Mouse (Mus musculus) neutrophil, adult 5-6 weeks (primary cell): ENCODE data around the gene Oscar. TPM values are rescaled to one million over a fixed set of nuclear protein-coding genes. Genes with fewer than 3 reads are reported as not detected.
"Not testable (repeated sequence)": the region's sequence is repeated elsewhere in the genome, so short reads cannot be mapped to it uniquely, and the experiment has no call there.

ENCODE experiments used
- ATAC-seq: fragments of 151-379, 151-347 bp; 2 replicates; pipeline ENCODE4 v1.8.0; 2017; ENCODE audit warnings: mild to moderate bottlenecking, moderate TSS enrichment; ENCODE audit not compliant: insufficient number of reproducible peaks, poor library complexity, low FRiP score, severe bottlenecking; ENCODE audit errors: extremely low read depth
- total RNA-seq: library from RNA; stranded (forward); fragments of 200-1000 nt; gene quantifications from 2 replicates; pipeline ENCODE4 v1.2.3, GENCODE M21; 2017

Gene Oscar
- total RNA-seq, 1 experiment from 2014 or later: not detected

DNA sequence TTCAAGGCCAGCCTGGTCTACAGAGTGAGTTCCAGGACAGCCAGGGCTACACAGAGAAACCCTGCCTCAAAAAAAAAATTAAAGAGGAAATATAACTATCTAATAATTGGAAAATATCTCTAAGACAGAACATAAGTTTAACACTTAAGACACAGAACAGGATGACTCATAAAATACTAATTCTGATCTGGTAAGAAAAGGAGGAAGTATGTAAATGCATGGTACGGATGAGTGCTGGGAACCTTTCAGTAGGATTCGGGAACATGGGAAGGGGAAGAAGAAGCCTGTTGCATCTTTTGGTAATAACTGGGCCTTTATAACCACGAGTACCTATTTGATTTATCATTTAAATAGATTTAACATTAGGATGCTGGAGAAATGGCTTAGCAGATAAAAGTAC, 1.9 kb downstream of the Oscar start:
- no peak for ATAC-seq

DNA sequence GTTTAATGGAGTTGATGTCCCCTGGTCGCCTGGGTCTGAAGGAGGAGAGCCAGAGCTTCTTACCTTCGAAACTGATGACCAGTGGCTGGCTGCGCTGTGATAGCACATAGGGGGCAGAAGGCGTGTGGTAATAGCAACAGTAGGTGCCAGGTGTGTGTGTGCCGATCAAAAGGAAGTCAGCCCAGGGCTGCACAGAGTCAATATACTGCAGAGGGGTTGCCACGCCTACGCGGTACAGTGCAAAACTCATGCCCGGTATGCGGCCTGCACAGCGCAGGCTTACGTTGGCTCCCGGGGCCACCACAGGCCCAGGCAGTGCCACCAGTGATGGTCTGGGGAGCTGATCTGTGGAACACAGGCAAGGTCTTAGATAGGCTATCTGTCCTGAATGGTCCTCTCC, 5.0 kb downstream of the Oscar start:
- ATAC-seq: no peak

DNA sequence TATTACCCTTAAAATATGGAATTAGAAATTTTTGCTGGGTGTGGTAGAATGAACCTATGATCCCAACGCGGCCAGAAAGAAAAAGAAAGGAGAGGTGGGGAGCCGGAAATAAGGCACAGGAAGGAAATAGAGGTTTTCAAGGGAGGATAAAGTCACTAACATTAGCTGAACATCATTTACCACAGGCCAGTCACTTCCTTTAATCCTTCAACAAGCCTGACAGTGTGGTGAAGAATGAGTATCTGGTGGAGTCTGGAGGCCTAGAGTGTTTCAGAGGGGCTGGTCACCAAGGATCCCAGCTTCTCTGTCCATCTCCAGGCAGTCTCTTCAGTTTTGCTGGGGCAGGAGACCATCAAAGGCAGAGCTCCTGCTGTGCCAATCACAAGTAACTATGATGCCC, 5.5 kb downstream of the Oscar start:
- ATAC-seq: no peak

DNA sequence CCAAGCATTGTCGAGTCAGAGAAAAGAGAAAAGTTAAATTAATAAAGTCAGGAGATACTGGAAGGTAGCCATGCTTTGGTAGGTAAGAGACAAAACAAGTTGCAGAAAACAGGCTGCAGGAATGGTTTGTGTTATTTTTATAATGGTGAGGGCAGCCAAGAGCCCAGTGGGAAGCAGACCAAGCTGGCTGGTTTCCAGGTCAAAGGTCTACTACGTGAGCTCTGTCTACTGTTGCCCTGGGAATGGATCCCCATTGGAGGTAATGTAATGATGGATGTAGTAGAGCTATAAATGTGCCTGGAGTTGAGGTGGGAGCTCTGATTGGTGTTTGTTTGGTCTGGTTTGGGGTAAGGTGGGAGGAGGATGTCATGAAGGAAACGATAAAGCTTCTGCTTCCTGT, 6.9 kb downstream of the Oscar start:
- ATAC-seq: no peak

DNA sequence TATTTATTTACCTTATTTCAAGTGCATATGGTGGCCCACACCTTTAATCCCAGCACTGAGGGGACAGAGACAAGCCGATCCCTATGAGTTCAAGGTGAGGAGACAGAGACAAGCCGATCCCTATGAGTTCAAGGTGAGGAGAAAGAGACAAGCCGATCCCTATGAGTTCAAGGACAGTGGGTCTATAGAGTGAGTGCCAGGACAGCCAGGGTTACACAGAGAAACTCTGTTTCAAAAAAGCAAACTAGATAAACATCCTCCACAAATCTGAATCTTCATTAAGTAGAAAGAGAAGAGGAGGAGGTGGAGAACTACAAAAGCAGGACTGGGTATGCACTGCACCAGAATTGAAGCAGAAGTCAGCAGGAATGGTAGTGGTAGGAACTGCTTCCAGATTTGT, 7.3 kb downstream of the Oscar start:
- no peak for ATAC-seq

DNA sequence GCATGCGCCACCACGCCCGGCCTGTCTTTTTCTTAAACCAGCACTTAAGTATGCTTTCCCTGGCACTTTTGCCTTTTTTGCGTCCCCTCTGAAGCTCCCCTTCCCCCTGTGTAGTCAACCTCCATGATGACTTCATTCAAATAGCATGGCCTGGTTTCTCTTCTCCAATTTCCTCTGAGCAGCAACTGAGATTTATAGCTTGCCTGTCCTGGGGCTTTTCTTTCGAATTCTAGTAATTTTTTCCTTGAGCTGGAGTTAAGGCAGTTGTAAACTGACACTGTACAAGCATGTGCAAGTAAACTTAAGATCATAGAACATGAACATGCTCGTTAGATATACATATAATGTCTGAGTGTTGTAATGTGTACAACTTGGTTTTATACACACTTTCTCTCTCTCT, 8.6 kb downstream of the Oscar start:
- ATAC-seq: no peak

DNA sequence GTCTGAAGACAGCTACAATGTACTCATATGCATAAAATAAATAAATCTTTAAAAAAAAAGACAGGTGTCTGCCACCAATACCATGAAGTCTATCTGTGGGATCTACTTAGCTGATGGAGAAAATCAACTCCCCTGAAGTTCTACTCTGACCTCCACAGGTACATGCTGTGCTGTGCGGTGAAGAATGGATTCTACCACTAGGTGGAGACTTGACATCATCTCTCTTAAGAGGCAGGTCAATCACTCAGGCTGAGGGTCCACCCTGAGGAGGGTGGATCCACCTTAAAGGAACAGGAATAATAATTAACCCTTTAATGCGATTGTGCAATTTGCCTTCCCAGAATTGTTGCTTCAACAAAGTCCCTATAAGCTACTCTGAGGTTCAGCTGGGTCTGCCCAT, 9.2 kb downstream of the Oscar start:
- ATAC-seq: peak; percentile 44; the same call in 1 of the 2 replicates

DNA sequence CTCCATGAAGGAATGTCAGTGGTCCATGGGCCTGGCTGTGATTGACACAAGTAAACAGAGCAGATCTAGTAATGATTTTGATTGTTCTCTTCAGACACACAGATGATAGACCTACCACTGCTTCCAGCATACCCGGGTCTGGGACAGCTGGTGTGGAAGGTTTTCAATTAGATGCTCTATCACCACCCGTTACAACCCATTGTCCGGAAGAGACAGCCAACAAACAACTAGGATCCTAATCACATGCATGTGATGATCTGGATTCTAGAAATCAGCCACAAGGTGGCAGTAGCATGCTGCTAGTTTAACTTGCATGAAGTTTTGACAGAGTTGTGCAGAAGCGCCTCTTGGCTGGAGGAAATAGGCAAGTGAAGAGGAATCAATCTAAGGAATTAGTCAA, 14.8 kb downstream of the Oscar start:
- peak; percentile 90 for ATAC-seq

DNA sequence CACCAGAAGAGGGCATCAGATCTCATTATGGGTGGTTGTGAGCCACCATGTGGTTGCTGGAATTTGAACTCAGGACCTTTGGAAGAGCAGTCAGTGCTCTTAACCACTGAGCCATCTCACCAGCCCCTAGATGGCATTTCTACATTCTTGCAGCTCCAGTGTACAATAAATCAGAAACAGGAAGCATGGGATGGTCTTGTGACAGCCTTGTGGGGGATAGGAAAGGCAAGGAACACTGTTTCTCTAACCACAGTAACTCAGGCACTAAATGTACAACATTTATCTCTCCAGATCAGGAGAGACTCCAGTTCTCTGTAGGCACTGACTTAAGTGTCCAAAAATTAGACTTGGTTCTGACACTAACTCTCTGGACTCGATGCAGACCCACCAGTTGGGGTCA, 18.2 kb downstream of the Oscar start:
- ATAC-seq: not testable (repeated sequence)

DNA sequence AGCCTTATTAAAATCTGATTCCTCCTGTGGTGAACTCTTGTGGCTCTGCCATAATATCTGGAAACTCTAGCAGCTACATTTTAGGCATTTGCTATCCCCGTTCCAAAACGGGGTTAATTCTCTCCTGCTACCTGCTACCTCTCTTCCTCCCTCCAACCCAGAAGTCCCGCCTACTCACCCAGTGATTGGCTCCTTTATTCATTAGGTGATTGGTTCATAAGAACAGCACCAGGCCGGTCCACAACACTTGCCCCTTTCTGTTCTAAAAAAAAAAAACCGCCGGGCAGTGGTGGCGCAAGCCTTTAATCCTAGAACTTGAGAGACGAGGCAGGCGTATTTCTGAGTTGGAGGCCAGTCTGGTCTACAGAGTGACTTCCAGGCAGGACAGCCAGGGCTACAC, 20.8 kb downstream of the Oscar start:
- peak; percentile 44 for ATAC-seq

DNA sequence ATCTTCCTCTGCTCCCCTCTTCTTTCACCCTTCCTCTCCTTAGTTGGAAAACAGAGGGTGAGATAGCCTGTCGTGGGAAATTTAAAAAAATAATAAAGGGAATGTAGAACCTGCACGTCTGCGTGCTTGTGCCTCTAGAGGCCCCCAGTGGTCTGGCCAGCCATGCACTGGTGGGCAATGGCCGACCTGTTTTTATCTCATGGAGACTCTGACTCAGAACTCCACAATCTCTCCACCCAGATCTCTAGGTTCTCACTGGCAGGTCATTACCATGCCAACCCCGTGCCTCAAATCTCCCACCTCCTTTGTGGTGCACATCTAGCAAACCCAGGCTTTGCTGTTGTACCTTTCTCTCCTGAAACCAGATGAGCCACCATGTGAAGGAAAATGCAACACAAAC, 21.3 kb downstream of the Oscar start:
- no peak for ATAC-seq

DNA sequence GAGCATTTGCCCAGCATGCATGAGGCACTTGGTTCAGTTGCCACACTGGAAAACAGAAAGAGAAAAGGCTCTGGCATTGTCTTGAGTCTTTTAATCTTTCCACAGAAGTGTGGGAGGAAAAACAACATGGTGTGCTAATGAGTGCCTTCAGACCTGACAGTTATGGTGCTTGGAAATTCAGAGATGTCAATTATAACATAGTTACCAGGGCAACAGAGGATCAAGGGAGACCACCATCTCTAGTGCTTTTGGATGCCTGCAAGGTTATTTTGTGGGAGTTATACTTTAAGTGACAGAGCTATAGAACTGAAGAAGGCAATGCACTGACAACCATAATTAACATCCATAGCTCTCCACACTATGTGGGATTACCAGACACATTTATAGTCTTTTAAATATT, 22.1 kb downstream of the Oscar start:
- ATAC-seq: no peak

DNA sequence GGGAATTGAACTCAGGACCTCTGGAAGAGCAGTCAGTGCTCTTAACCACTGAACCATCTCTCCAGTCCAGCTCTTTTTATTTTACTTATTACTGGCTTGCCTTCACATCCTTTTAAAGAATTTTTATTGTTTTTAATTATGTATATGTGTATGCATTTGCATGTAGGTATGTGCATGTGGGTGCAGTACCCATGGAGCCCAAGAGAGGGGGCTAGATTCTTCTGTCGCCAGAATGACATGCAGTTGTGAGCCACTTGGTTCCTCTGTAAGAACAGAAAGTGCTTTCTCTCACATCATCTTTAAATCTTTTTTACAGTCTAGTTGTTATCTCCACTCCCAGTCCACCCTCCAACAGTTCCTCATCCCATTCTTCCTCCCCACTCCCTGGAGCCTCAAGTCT, 24.4 kb downstream of the Oscar start:
- ATAC-seq: no peak

DNA sequence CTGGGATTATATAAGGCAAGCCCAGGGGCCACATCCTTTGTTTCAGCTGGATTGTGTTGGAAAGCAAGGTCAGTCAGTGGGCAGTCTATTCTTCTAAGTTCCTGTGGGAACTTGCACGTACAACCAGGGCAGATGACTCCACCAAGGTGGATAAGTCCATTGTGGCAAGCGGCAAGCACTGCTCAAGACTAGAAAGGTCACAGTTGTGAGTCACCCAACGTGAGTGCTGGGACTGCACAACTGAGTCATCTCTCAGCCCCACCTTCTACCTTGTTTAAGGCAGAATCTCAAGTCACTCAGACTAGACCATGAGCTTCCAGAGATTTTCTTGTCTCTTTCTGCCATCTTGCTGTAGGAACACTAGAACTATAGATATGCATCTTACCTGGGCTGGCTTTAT, 25.4 kb downstream of the Oscar start:
- no peak for ATAC-seq

DNA sequence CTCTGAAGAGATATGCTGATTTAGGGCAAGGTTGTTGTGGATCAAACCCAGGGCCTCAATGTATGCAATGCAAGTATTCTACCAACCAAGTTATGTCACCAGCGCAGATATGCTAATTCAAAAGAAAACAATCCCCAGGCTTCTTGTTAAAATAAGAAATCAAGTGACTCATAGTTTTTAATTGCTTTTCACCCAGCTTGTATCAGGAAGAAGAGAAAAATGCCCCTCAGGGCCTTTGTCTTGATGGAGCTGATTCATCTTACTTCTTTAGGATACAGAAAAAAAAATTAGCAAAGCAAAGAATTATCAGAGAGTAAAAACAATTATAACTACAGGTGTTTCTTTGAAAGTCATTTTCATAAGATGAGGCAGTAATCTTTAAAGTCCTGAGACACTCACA, 28.7 kb downstream of the Oscar start:
- ATAC-seq: no peak

DNA sequence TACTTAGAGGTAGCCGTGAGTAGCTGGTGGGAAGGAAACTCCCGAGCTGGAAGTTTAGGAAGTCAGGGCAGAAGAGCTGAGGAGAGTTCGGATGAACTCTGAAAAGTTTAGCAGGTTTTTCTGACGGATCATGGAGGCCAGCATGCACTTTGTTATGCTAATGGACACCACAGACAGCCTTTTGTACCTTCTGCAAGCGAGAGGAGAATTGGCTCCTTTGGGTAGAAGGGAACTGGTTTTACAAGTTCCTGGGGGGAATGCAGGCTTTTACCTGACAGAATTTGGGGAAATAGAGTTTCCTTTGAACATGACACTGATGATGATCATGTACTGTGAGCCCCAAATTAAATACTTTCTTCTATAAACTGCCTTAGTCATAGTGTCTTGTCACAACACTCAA, 29.7 kb downstream of the Oscar start:
- ATAC-seq: no peak

DNA sequence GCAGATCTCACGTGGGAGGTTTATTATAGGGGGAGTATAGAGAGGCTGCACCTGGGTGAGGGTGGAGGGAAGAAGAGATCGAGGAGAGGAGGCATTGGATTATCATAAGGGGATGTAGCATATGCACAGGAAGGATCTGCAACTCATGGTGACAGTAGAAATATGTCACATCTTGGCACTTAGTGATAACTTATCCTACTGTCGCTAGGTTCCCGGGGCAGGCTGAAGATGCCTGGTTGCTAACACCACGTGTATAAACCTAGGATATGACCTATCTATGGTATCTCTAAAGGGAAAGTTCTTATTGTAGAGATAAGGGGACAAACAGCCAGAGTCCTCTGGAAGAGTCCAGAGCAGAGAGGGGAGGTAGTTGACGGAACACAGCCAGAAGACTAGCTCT, 30.2 kb downstream of the Oscar start:
- ATAC-seq: no peak

DNA sequence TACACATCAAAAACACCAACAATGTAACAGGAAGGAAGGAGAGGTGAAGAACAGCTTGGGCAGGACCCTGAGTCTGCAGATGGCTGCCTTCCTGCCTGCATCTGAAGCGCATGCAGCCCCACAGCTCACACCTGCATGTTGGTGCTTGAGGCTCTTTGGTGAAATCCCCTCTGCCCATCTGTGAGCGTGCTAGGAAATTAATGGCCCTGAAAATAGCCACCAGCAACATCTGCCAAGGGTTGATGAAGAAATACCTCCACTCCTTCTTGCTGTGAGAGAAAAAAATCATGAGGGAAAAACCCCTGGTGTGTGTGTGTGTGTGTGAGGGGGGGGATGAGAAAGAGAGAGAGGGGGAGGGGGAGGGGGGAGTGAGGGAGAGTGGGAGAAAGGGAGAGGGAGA, 35.9 kb downstream of the Oscar start:
- no peak for ATAC-seq

DNA sequence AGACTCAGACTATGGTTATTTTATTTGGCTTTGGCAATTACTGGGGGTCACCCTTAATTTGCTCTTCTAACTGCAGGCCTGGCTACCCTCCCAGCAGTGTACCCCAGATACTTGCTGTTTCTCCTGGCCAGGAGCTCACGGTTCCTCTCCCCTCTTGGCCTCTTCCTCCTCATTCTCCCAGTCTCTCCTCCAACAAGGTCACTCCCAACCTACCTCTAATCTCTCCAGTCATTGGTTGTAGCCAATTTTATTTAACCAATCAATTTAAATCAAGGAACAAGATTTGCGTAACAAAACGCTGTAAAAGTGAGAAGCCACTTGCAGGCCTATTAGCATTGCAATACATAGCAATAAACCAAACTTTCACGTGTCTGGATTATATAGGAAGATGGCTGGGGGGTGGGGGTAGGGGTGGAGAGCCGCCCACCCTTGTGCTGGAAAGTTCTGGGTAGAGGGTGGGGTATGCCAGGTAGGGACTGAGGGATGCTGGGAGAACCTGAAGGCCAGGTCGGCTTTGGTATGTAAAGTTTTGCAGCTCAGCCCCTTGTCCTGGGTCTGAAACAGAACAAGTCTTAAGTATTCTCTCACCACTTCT, 36.9 kb downstream of the Oscar start:
- ATAC-seq: no peak

DNA sequence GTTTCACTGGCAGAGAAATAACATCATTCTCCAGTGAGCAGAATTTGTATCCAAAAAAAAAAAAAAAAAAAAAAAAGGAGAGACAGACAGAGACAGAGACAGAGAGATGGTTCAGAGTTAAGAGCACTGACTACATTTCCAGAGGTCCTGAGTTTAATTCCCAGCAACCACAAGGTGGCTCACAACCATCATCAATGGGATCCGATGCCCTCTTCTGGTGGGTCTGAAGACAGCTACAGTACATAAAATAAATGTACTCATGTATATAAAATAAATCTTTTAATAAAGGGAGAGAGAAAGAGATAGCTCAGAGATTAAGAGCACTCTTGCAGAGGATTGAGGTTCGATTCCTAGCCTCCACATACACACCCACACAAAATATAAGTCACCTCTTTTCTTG, 37.8 kb downstream of the Oscar start:
- no peak for ATAC-seq

DNA sequence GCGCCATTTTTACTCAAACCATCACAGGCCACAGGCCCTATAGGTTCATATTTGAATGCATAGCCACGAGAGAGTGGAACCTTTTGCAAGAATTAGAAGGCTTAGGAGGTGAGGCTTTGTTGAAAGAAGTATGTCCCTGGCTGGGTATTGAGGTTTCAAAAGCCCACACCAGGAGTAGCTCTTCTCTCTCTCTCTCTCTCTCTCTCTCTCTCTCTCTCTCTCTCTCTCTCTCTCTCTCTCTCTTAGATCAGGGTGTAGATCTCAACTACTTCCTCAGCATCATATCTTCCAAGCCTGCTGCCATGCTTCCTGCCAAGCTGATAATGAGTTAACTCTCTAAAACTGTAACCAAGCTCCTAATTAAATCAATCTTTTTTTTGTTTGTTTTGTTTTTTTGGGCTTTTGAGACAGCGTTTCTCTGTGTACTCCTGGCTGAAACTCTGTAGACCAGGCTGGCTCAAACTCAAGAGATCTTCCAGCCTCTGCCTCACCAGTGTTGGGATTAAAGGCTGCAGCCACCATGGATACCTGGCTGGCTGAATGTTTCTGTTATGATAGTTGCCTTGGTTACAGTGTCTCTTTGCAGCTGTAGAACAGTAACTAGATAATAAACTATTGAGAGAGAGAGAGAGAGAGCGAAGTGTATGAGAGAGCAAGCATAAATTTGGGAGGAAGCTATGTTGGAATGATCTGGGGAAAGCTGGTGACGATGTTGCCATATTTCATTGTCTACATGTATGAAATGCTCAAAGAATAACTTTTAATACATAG, 39.4 kb downstream of the Oscar start:
- ATAC-seq: no peak
